Mouse (Mus musculus) lung, embryonic 14.5 days (tissue): ENCODE measurements around the gene Catsperz. TPM values are rescaled to one million over a fixed set of nuclear protein-coding genes. Genes with fewer than 3 reads are reported as not detected.

Experiments used
- ATAC-seq: fragments of 200-750 bp; cut with Nextera tagmentation; 2 replicates; pipeline ENCODE4 v1.8.0; 2017; ENCODE audit warnings: mild to moderate bottlenecking, moderate TSS enrichment, moderate library complexity; ENCODE audit not compliant: insufficient read depth
- DNase-seq: peaks from one replicate; pipeline ENCODE4 v3.0.0-alpha.2; 2015
- H3K27ac ChIP-seq: fragments of 300-500 bp; sonication (generic); 2 replicates; pipeline ENCODE4 v1.5.1; 2014; ENCODE audit warnings: low read depth, mild to moderate bottlenecking, moderate library complexity
- H3K27me3 ChIP-seq: fragments of 300-500 bp; sonication (generic); 2 replicates; pipeline ENCODE4 v1.6.1; 2014; ENCODE audit warnings: low read length, control low read depth; ENCODE audit not compliant: insufficient read depth
- H3K36me3 ChIP-seq: fragments of 300-500 bp; sonication (generic); 2 replicates; pipeline ENCODE4 v1.6.1; 2014; ENCODE audit warnings: control low read depth; ENCODE audit not compliant: insufficient read depth
- H3K4me1 ChIP-seq: fragments of 300-500 bp; sonication (generic); 2 replicates; pipeline ENCODE4 v1.6.1; 2014; ENCODE audit warnings: antibody characterized with exemption, control low read depth; ENCODE audit not compliant: insufficient read depth
- H3K4me2 ChIP-seq: fragments of 300-500 bp; sonication (generic); 2 replicates; pipeline ENCODE4 v1.6.1; 2014; ENCODE audit warnings: mild to moderate bottlenecking
- H3K4me3 ChIP-seq: fragments of 300-500 bp; sonication (generic); 2 replicates; pipeline ENCODE4 v1.5.1; 2014; ENCODE audit warnings: low read depth, low read length
- H3K9ac ChIP-seq: fragments of 300-500 bp; sonication (generic); 2 replicates; pipeline ENCODE4 v1.6.1; 2014
- H3K9me3 ChIP-seq: fragments of 300-500 bp; sonication (generic); 2 replicates; pipeline ENCODE4 v1.6.1; 2016; ENCODE audit warnings: low read depth, low read length, control low read depth
- CTCF ChIP-seq: IDR thresholded peaks from 2 replicates; pipeline ENCODE4 v1.5.1; 2016; ENCODE audit warnings: antibody characterized with exemption, low read depth
- WGBS: fragments of 180-500 bp; shearing (Covaris S2); extraction: QIAGEN DNeasy Blood & Tissue Kit; methylation state at CpG from one replicate; pipeline ENCODE4 v1.1.7; 2014; 5-methylcytosine and 5-hydroxymethylcytosine counted together
- polyA plus RNA-seq: library from polyadenylated mRNA; unstranded; fragments of >200 nt; fragmentation: Nextera tagmentation; extraction: Ambion mirVana; gene quantifications from 2 replicates; pipeline ENCODE4 v1.2.1, GENCODE M21; 2014

The Catsperz gene
- polyA plus RNA-seq: 2.2 and 2.3 TPM in 2 replicates

DNA sequence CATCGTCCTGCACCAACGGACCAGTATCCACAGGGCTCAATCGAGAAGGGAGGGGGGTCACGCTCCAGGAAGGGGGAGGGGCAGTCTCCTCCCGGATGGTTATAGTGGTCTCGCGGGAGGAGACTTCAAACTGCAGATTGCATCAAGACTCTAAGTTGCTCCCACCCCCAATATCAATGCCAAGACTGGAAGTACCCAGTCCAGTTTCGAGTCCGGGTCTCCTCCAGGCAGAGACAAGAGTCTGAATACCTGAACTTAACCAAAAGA is at the start of gene Catsperz:
Gene Catsperz (minus strand): TSS at position 74 of the 267 bp plus-strand sequence.
- WGBS: 6% methylated on average over 9 of the region's 9 CpGs
- Histone ChIP-seq H3K9ac (no peak within 1 kb of the TSS), H3K36me3 (no peaks in the 10 kb centered on the region), H3K9me3 (no peaks in the 10 kb centered on the region), H3K4me3 (peak within 1 kb of the TSS; percentile 18), H3K27ac (no peak within 1 kb of the TSS), H3K4me2 (peak within 1 kb of the TSS; percentile 51), H3K27me3 (peaks cover 66% of the 10 kb centered on the region), H3K4me1 (no peaks in the 10 kb centered on the region)
- TF ChIP-seq CTCF: no peak
- ATAC-seq: no peak
- peak; percentile 33 for DNase-seq

DNA sequence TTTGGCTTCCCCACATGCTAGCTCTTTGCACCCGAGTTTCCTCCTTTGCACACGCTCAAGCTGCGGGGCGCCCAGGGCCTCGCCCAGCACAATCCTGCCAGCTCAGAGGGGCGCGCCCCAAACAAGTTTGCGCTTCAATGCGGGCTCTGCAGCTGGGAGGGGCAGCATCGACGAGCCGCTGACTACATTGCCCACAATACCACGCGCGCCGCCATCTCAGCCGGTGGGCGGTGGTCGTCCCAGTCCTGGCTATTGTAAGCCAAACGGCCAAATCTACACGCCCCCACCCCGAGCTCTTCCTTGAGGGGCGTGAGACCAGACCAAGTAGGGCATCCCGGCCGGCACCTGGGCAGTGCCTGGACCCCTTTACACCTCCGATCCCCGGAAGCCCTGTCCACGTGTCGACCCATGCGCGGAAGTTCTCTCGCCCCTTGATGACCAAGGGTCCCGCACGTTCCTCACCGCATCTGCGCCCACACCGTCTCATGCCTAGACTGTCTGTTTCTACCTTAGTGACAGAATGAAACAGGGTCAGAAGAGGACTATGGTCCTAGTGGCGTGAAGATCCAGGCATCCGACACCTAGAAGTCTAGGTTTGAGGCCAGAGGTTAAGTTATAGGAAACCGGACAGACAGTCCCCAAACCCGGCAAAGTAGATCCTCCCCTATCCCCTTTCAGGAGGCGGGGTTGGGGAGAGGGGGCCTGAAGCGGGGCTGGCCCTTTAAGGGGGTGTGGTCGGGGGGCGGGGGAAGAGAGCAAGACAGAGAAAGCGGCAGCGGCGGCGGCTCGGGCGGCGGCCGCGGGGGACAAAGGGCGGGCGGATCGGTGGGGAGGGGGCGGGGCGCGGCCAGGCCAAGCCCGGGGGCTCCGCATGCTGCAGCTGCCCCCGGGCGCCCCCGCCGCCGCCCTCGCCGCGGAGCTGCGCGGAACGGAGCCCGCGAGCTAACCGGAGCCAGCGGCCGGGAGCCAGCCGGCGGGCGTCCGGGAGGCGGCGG is 49.3 kb upstream of the Catsperz start, which contains the start of gene Ppp1r14b:
Gene Ppp1r14b (plus strand): TSS at position 758 of the 995 bp plus-strand sequence.
- Histone ChIP-seq H3K36me3 (peaks cover 21% of the 10 kb centered on the region), H3K27me3 (no peaks in the 10 kb centered on the region), H3K27ac (peak within 1 kb of the TSS; percentile 71), H3K4me2 (peak within 1 kb of the TSS; percentile 94), H3K9ac (peak within 1 kb of the TSS; percentile 78), H3K4me3 (peak within 1 kb of the TSS; percentile 58), H3K4me1 (peaks cover 17% of the 10 kb centered on the region), H3K9me3 (no peaks in the 10 kb centered on the region)
- no peak for TF ChIP-seq CTCF
- WGBS: under 1% methylated on average over 57 of the region's 84 CpGs
- ATAC-seq (peak; percentile 64), DNase-seq (peak; percentile 89)

DNA sequence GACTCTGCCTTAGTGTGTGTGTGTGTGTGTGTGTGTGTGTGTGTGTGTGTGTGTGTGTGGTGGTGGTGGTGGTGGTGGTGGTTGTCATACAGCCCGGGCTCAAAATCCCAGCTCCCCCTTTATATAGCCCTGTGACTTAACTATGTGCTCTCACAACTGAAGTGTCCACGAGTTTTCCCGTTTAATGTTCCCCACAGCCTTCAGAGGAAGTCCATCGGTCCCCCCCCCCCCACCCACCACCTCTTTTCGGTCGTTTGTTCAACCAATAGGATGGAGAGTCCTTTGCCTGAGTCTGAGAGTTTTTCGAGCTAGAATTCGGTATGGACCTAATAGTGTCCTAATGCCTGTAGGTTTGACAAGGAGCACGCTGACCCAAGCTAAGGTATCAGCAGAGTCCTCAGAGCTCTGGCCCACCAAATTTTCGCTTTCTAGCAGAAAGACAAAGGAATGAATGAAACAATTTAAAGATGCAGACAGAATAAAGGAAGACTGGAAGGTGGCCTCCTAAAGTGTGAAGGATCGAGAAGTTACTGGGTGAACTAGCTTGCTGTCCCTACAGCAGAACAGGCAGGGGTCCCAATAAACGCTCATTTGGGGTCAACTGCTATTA is 48.5 kb upstream of the Catsperz start:
- peak overlapping the region; percentile 58 for H3K4me3 ChIP-seq
- ATAC-seq: no peak
- DNase-seq: no peak
- WGBS: 33% methylated on average over 12 of the region's 12 CpGs
- H3K27ac ChIP-seq: peak overlapping the region; percentile 33; the same call in 1 of the 2 replicates
- peaks cover 13% of the 10 kb centered on the region for H3K4me1 ChIP-seq
- TF ChIP-seq CTCF: no peak
- no peaks in the 10 kb centered on the region for H3K9me3 ChIP-seq
- peak overlapping the region; percentile 78 for H3K9ac ChIP-seq
- H3K36me3 ChIP-seq: peaks cover 19% of the 10 kb centered on the region
- H3K4me2 ChIP-seq: peak overlapping the region; percentile 94
- no peaks in the 10 kb centered on the region for H3K27me3 ChIP-seq

DNA sequence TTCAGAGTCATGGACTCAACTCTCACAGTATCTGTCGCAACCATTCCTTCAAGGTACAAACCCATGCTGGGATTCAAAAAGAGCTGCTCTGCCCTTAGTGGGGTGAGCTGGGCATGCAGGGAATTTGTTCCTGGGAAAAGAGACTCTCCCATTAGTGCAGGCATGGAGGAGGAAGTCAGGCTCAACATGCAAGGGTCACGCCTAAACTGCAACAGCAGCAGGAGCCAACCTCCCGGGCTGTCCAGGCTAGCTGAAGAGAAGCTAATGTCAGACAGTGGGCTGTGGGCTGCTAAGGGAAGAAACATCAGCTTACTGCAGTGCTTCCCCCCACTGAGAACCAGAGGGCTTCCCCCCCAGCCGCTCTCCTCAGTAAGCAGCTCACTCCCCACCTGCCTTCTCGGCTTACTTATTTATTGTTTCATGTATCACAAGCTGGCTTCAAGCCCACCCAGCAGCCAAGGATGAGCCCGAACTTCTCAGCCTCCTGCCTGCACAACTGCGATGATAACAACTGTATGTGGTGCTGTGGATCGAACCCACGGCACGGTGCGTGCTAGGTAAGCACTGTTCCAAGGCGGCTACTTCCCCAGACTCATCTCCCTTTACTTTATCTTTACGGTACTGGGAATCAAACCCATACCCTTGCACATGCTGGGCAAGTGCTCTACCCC is 47.2 kb upstream of the Catsperz start:
- 0 out of 2 replicates have a peak overlapping the region, but pooled peaks have one; percentile 3 for H3K27ac ChIP-seq
- no peak overlapping the region for H3K4me3 ChIP-seq
- peaks cover 16% of the 10 kb centered on the region for H3K4me1 ChIP-seq
- TF ChIP-seq CTCF: no peak
- no peaks in the 10 kb centered on the region for H3K9me3 ChIP-seq
- H3K27me3 ChIP-seq: no peaks in the 10 kb centered on the region
- no peak overlapping the region for H3K9ac ChIP-seq
- ATAC-seq (no peak), DNase-seq (no peak)
- peaks cover 6% of the 10 kb centered on the region for H3K36me3 ChIP-seq
- WGBS: 72% methylated on average over 13 of the region's 13 CpGs
- H3K4me2 ChIP-seq: no peak overlapping the region

DNA sequence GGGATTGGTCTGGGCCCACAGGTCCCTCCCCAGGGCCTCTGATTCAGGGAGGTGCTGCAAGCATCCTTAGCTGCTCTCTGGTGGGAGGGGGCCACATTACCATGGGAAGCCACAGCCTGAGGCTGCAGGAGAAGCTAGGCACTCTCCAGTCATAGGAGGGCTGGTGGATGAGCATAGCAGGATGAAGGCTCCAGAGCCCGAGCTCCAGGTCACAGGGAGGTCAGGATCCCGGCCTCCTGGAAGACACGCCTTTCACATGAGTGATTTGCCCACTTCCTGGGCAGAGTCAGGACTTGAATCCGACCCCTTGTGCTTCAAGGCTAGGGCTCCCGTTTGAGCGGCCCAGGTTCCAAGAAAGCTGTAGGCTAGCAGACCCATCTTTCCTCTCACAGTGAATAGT is 46.5 kb upstream of the Catsperz start:
- H3K4me1 ChIP-seq: peaks cover 16% of the 10 kb centered on the region
- 0 out of 2 replicates have a peak overlapping the region, but pooled peaks have one; percentile 2 for H3K9ac ChIP-seq
- H3K27ac ChIP-seq: 0 out of 2 replicates have a peak overlapping the region, but pooled peaks have one; percentile 3

DNA sequence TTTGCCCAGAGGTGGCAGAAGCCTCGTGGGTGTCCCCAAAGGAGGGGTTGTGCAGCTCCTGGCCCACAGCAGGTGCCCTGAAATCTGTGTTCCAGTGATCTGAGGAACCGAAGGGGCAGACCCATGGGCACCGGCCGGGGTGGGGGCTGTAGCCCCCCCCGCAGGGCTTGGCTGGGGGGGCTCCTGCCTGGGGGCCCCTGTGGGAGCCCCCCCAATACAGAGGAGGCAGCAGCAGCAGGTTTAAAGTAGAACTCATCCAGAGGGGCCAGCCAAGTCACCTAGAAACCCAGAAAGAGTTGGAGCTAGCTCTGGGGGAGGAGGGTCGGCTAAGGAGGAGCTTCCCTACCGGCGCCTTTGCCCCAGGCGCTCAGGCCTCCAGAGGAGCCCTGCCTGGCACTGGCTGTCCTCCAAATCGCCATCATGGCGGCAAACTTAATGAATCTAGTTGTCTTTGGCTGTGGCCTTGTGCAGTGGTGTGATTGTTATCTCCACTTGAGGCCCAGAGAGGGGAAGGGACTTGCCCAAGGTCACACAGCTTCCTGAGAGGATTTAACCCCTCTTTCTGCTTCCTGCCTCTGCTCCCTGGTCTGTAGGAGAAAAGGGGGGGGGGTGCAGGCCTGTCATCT is 45.4 kb upstream of the Catsperz start:
- no peak for DNase-seq
- no peaks in the 10 kb centered on the region for H3K9me3 ChIP-seq
- H3K27ac ChIP-seq: 0 out of 2 replicates have a peak overlapping the region, but pooled peaks have one; percentile 36
- H3K9ac ChIP-seq: peak overlapping the region; percentile 71
- ATAC-seq: no peak
- WGBS: 23% methylated on average over 11 of the region's 11 CpGs
- peaks cover 13% of the 10 kb centered on the region for H3K4me1 ChIP-seq
- H3K4me3 ChIP-seq: peak overlapping the region; percentile 70; the same call in 1 of the 2 replicates
- H3K27me3 ChIP-seq: no peaks in the 10 kb centered on the region
- TF ChIP-seq CTCF: no peak
- H3K4me2 ChIP-seq: peak overlapping the region; percentile 89
- peaks cover 13% of the 10 kb centered on the region for H3K36me3 ChIP-seq

More for the DNA sequence above, 46.5 kb upstream of the Catsperz start:
- Histone ChIP-seq H3K27me3 (no peaks in the 10 kb centered on the region), H3K4me2 (no peak overlapping the region), H3K4me3 (no peak overlapping the region), H3K36me3 (peaks cover 3% of the 10 kb centered on the region; the same call in 1 of the 2 replicates), H3K9me3 (no peaks in the 10 kb centered on the region)
- no peak for ATAC-seq
- no peak for DNase-seq
- no peak for TF ChIP-seq CTCF
- 27% methylated on average over 6 of the region's 6 CpGs for WGBS
